Mouse (Mus musculus): ENCODE measurements around the gene Dhx8. TPM values are rescaled to one million over a fixed set of nuclear protein-coding genes. Genes with fewer than 3 reads are reported as not detected.

Gene Dhx8
- total RNA-seq, 2 experiments from 2014 or later: 13.7 to 17.6 TPM

- no peak for DNase-seq
Observed at GRCm38 (mm10) chr11:101733596-101733995, 877 bp downstream of the Dhx8 start.

GRCm38 (mm10) chr11:101756616-101757015, 23.9 kb downstream of the Dhx8 start:
- no peak for DNase-seq

- no peak for DNase-seq
Observed at GRCm38 (mm10) chr11:101757366-101757765, 24.6 kb downstream of the Dhx8 start.

- no peak for DNase-seq
Observed at GRCm38 (mm10) chr11:101758431-101758830, 25.7 kb downstream of the Dhx8 start.

- no peak for DNase-seq
Observed at GRCm38 (mm10) chr11:101759530-101759929, 26.8 kb downstream of the Dhx8 start.

- DNase-seq: no peak
Observed at GRCm38 (mm10) chr11:101763723-101764122, 31.0 kb downstream of the Dhx8 start.

GRCm38 (mm10) chr11:101764546-101764945, 31.8 kb downstream of the Dhx8 start:
- DNase-seq: no peak

GRCm38 (mm10) chr11:101767326-101767725, 34.6 kb downstream of the Dhx8 start:
- no peak for DNase-seq

GRCm38 (mm10) chr11:101768721-101769120, 36.0 kb downstream of the Dhx8 start:
- DNase-seq: no peak

- DNase-seq: no peak
Observed at GRCm38 (mm10) chr11:101770266-101770665, 37.5 kb downstream of the Dhx8 start.

- no peak for DNase-seq
Observed at GRCm38 (mm10) chr11:101772027-101772426, 39.3 kb downstream of the Dhx8 start.

- peak; percentile 48 for DNase-seq
Observed at GRCm38 (mm10) chr11:101772449-101772848, 39.7 kb downstream of the Dhx8 start.

- DNase-seq: no peak
Observed at GRCm38 (mm10) chr11:101776846-101777245, 44.1 kb downstream of the Dhx8 start.

GRCm38 (mm10) chr11:101783135-101783534, 50.4 kb downstream of the Dhx8 start:
- no peak for DNase-seq

GRCm38 (mm10) chr11:101783584-101783983, 50.9 kb downstream of the Dhx8 start:
- no peak for DNase-seq

GRCm38 (mm10) chr11:101784072-101784471, 51.4 kb downstream of the Dhx8 start:
- DNase-seq: no peak

GRCm38 (mm10) chr11:101784488-101785142, 51.9 kb downstream of the Dhx8 start:
- no peak for DNase-seq

GRCm38 (mm10) chr11:101785143-101785851, 52.6 kb downstream of the Dhx8 start, which contains the start of gene Etv4:
Gene Etv4, minus strand, starts transcription at chr11:101785371.
- DNase-seq: peak; percentile 79

- no peak for DNase-seq
Observed at GRCm38 (mm10) chr11:101785852-101786205, 53.1 kb downstream of the Dhx8 start.

GRCm38 (mm10) chr11:101786651-101787050, 53.9 kb downstream of the Dhx8 start:
- DNase-seq: no peak

- DNase-seq: no peak
Observed at GRCm38 (mm10) chr11:101787432-101787831, 54.7 kb downstream of the Dhx8 start.

- DNase-seq: peak; percentile 53
Observed at GRCm38 (mm10) chr11:101790811-101791526, 58.2 kb downstream of the Dhx8 start.

GRCm38 (mm10) chr11:101797355-101797754, 64.6 kb downstream of the Dhx8 start:
- no peak for DNase-seq

All from gastrocnemius, postnatal 10 days (tissue).